Mouse (Mus musculus): ENCODE results near the gene Abcg4. TPM values are rescaled to one million over a fixed set of nuclear protein-coding genes. Genes with fewer than 3 reads are reported as not detected.

Gene Abcg4
- polyA plus RNA-seq, 1 experiment = 1.9 TPM

DNA sequence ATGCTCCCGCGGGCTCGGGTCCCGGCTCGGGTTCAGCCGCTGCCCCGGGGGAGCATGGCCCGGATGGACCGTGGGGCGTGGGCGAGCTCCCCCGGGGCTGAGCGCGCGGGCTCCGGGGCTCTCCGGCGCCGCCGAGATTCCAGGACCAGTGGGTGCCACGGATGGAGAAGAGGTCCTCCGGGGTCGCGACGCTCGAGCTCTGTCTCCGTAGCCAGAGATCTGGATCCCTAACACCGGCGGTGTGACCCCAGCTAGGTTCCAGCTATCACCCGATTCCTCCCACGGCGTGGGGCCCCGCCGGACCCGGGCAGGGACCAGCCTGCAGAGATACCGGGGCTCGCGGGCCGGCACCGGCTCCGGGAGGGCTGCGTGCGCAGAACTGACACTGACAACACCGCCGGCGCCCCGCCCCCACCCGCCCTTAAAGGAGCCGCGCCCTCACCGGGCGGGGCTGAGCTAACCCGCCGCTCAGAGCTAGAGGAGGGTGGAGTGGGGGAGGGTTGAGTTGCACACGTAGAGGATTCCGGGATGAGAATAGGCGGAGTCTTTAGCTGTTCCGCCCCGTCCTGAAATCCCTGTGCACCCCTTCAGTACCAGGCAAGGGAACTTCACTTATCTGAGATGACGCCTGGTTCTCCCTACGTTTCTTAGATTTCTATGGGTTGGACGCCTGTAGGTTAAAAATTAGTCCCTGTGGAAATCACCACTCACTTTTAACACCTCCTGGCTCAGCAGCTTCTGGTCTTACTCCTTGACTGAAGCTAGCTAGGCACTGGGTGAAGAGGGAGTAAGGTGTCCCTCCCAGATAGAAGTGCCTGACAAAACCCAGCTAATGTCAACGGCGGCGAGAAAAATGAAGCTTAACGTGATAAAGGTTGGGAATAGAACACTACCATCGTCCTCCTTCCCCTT, 31.7 kb upstream of the Abcg4 start, which contains the start of gene C2cd2l:
Gene C2cd2l (minus strand): TSS at position 399 of the 912 bp plus-strand sequence.
- WGBS = under 1% methylated on average over 67 of the region's 67 CpGs
- peak; percentile 83 for DNase-seq
- Histone ChIP-seq H3K4me3 (replicated peaks; ENCODE audit: extremely low read depth, low read depth, low read length) (peak within 1 kb of the TSS; percentile 88), H3K4me1 (ENCODE audit: control insufficient read depth, insufficient read depth, low read length) (peaks cover 16% of the 10 kb centered on the region)
- TF ChIP-seq CTCF (IDR thresholded peaks at IDR 0.05; ENCODE audit: insufficient read depth, low read length) (no peak), POLR2A (IDR thresholded peaks at IDR 0.05; ENCODE audit: borderline replicate concordance, extremely low read depth, low read depth, low read length) (peak; percentile 45; the same call in 1 of the 2 replicates)

DNA sequence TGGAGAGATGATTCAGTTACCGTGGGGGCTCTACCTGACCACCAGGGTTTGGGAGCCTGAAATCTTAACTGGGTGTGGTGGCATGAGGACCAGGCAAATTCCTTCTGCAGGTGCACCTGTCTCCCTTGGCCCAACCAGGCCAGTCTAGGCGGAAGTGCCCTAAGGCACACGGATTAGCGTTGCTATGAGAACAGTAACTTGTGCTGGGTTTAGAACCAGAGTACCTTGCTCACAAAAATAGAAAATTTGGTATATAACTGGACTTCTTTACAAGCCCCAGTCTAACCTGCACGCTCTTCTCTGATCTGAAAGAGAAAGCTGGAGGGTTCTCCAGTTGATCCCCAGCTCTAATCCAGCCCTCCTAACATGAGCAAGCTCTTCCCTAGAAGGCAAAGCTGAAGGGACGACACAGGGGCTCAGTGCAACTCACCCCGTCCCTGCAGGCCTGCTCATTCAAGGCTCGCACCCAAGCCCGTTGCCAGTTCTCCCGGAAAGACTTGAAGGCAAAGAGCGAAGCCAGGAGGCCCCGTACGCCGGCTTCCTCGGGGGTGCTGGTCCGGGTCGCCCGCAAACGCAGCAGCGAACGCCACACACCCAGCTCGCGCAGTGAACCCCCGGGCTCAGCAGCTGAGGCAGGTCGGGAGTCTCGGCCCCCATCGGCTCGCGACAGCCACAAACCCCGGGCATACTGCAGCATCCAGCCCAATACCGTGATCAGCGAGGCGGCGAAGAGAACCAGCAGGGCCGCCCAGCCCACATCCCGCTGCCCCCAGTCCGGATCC, 30.9 kb upstream of the Abcg4 start:
- TF ChIP-seq POLR2A (IDR thresholded peaks at IDR 0.05; ENCODE audit: borderline replicate concordance, extremely low read depth, low read depth, low read length) (no peak), CTCF (IDR thresholded peaks at IDR 0.05; ENCODE audit: insufficient read depth, low read length) (no peak)
- WGBS = 2% methylated on average over 37 of the region's 37 CpGs
- Histone ChIP-seq H3K4me3 (replicated peaks; ENCODE audit: extremely low read depth, low read depth, low read length) (peak overlapping the region; percentile 88), H3K4me1 (ENCODE audit: control insufficient read depth, insufficient read depth, low read length) (peaks cover 16% of the 10 kb centered on the region)
- DNase-seq = peak; percentile 47

DNA sequence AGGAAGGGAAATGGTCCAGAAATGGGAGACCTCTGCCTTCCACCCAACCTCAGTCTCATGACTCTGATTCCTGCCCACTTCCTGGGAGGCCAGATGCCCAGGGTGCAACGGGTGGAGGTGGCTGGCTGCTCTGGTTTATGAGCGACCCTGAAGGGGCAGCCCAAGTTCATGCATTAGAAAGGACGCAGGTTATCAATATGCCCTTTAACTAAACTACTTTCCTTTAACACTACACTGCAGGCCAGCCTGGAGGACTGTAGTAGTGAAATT, 30.3 kb upstream of the Abcg4 start:
- H3K4me1 ChIP-seq (ENCODE audit: control insufficient read depth, insufficient read depth, low read length) = peaks cover 16% of the 10 kb centered on the region
- no peak for DNase-seq
- peak overlapping the region; percentile 26 for H3K4me3 ChIP-seq (replicated peaks; ENCODE audit: extremely low read depth, low read depth, low read length)
- TF ChIP-seq CTCF (IDR thresholded peaks at IDR 0.05; ENCODE audit: insufficient read depth, low read length) (no peak), POLR2A (IDR thresholded peaks at IDR 0.05; ENCODE audit: borderline replicate concordance, extremely low read depth, low read depth, low read length) (no peak)
- whole genome bisulfite sequencing = 18% methylated on average over 3 of the region's 3 CpGs

- H3K4me3 ChIP-seq (replicated peaks; ENCODE audit: extremely low read depth, low read depth, low read length) = peak overlapping the region; percentile 34
- H3K4me1 ChIP-seq (ENCODE audit: control insufficient read depth, insufficient read depth, low read length) = peaks cover 16% of the 10 kb centered on the region
- no peak for TF ChIP-seq POLR2A (IDR thresholded peaks at IDR 0.05; ENCODE audit: borderline replicate concordance, extremely low read depth, low read depth, low read length)
- TF ChIP-seq CTCF (IDR thresholded peaks at IDR 0.05; ENCODE audit: insufficient read depth, low read length) = no peak
- WGBS = 39% methylated on average over 5 of the region's 5 CpGs
- no peak for DNase-seq
Observed at GRCm38 (mm10) chr9:44318076-44318825, 29.8 kb upstream of the Abcg4 start.

- 82% methylated on average over 4 of the region's 4 CpGs for WGBS
- Histone ChIP-seq H3K4me1 (ENCODE audit: control insufficient read depth, insufficient read depth, low read length) (peaks cover 16% of the 10 kb centered on the region), H3K4me3 (replicated peaks; ENCODE audit: extremely low read depth, low read depth, low read length) (no peak overlapping the region)
- TF ChIP-seq CTCF (IDR thresholded peaks at IDR 0.05; ENCODE audit: insufficient read depth, low read length) (no peak), POLR2A (IDR thresholded peaks at IDR 0.05; ENCODE audit: borderline replicate concordance, extremely low read depth, low read depth, low read length) (no peak)
- no peak for DNase-seq
Observed at GRCm38 (mm10) chr9:44317452-44317851, 29.0 kb upstream of the Abcg4 start.

DNA sequence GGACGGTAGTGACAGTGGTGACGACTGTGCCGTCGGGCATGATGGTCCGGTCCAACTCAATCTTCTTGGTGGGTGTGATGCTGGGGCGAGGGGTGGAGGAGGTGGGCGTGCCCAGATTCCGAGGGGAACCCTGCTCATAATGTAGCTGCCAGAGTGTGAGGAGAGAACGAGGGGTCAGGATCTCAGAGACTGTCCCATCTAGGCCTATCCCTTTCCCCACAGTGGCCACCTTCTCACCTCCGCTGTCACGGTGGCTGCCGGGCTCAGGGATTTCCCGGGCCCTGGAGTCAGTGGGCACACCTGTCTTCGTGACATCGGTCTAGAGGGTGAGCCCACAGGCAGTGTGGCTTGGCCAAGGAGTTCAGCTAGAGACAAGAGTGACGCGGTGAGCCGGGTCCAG, 26.5 kb upstream of the Abcg4 start:
- TF ChIP-seq POLR2A (IDR thresholded peaks at IDR 0.05; ENCODE audit: borderline replicate concordance, extremely low read depth, low read depth, low read length) = no peak
- no peak for TF ChIP-seq CTCF (IDR thresholded peaks at IDR 0.05; ENCODE audit: insufficient read depth, low read length)
- DNase-seq = no peak
- Histone ChIP-seq H3K4me3 (replicated peaks; ENCODE audit: extremely low read depth, low read depth, low read length) (no peak overlapping the region), H3K4me1 (ENCODE audit: control insufficient read depth, insufficient read depth, low read length) (peaks cover 11% of the 10 kb centered on the region)
- 91% methylated on average over 18 of the region's 18 CpGs for WGBS

DNA sequence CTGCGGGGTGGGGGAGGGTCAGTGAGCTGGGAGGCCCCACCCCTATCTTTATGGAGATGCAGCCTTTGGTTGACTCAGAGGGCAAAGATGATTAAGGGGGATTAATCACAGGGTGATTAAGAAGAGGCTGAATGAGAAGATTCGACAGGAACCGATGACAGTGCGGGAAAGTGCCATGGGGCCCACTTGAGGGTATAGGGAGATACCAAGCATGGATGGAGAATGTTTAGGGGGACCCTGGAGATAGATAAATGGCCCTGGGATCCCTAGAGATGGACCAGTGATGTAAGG, 25.8 kb upstream of the Abcg4 start:
- Histone ChIP-seq H3K4me3 (replicated peaks; ENCODE audit: extremely low read depth, low read depth, low read length) (no peak overlapping the region), H3K4me1 (ENCODE audit: control insufficient read depth, insufficient read depth, low read length) (peaks cover 11% of the 10 kb centered on the region)
- DNase-seq = no peak
- 84% methylated on average over 4 of the region's 4 CpGs for WGBS
- TF ChIP-seq CTCF (IDR thresholded peaks at IDR 0.05; ENCODE audit: insufficient read depth, low read length) (no peak), POLR2A (IDR thresholded peaks at IDR 0.05; ENCODE audit: borderline replicate concordance, extremely low read depth, low read depth, low read length) (no peak)

- Histone ChIP-seq H3K4me3 (replicated peaks; ENCODE audit: extremely low read depth, low read depth, low read length) (no peak overlapping the region), H3K4me1 (ENCODE audit: control insufficient read depth, insufficient read depth, low read length) (peaks cover 10% of the 10 kb centered on the region)
- no peak for DNase-seq
- WGBS = 82% methylated on average over 19 of the region's 19 CpGs
- no peak for TF ChIP-seq POLR2A (IDR thresholded peaks at IDR 0.05; ENCODE audit: borderline replicate concordance, extremely low read depth, low read depth, low read length)
- TF ChIP-seq CTCF (IDR thresholded peaks at IDR 0.05; ENCODE audit: insufficient read depth, low read length) = no peak
Observed at GRCm38 (mm10) chr9:44313476-44314256, 25.3 kb upstream of the Abcg4 start.
